Mouse (Mus musculus) heart, embryonic 11.5 days (tissue): ENCODE data around the gene Galnt2. TPM values are rescaled to one million over a fixed set of nuclear protein-coding genes. Genes with fewer than 3 reads are reported as not detected.

Source experiments
- ATAC-seq: fragments of 200-750 bp; cut with Nextera tagmentation; replicated peaks from 2 replicates; pipeline ENCODE4 v1.8.0; 2017; ENCODE audit warnings: moderate library complexity; ENCODE audit not compliant: insufficient number of reproducible peaks, low FRiP score, low TSS enrichment
- H3K27ac ChIP-seq: fragments of 300-500 bp; sonication (generic); 2 replicates; pipeline ENCODE4 v1.5.1; 2014; ENCODE audit warnings: mild to moderate bottlenecking, low read depth, low read length
- H3K27me3 ChIP-seq: fragments of 300-500 bp; sonication (generic); 2 replicates; pipeline ENCODE4 v1.6.1; 2014; ENCODE audit warnings: mild to moderate bottlenecking, low read length, mixed read lengths; ENCODE audit not compliant: control insufficient read depth, insufficient read depth
- H3K36me3 ChIP-seq: fragments of 300-500 bp; sonication (generic); 2 replicates; pipeline ENCODE4 v1.6.1; 2014; ENCODE audit warnings: mild to moderate bottlenecking, low read length, moderate library complexity, mixed read lengths; ENCODE audit not compliant: control insufficient read depth, insufficient read depth
- H3K4me1 ChIP-seq: fragments of 300-500 bp; sonication (generic); 2 replicates; pipeline ENCODE4 v1.6.1; 2014; ENCODE audit warnings: low read length; ENCODE audit not compliant: control insufficient read depth, insufficient read depth
- H3K4me2 ChIP-seq: fragments of 300-500 bp; sonication (generic); 2 replicates; pipeline ENCODE4 v1.6.1; 2014; ENCODE audit warnings: mild to moderate bottlenecking, moderate library complexity
- H3K4me3 ChIP-seq: fragments of 300-500 bp; sonication (generic); 2 replicates; pipeline ENCODE4 v1.5.1; 2014; ENCODE audit warnings: low read depth, low read length
- H3K9ac ChIP-seq: fragments of 300-500 bp; sonication (generic); 2 replicates; pipeline ENCODE4 v1.6.1; 2014; ENCODE audit warnings: mild to moderate bottlenecking, low read depth, low read length, moderate library complexity
- H3K9me3 ChIP-seq: fragments of 300-500 bp; sonication (generic); replicated peaks from 2 replicates; pipeline ENCODE4 v1.6.1; 2016; ENCODE audit warnings: low read length; ENCODE audit not compliant: control insufficient read depth
- WGBS: fragments of 180-500 bp; shearing (Covaris S2); extraction: QIAGEN DNeasy Blood & Tissue Kit; methylation state at CpG from one replicate; pipeline ENCODE4 v1.1.7; 2014; ENCODE audit not compliant: insufficient replicate concordance; 5-methylcytosine and 5-hydroxymethylcytosine counted together
- polyA plus RNA-seq: library from polyadenylated mRNA; unstranded; fragments of >200 nt; fragmentation: Nextera tagmentation; extraction: Ambion mirVana; gene quantifications from 2 replicates; pipeline ENCODE4 v1.2.1, GENCODE M21; 2014

The Galnt2 gene
- polyA plus RNA-seq, 1 experiment from 2014 or later: 63.2 TPM

DNA sequence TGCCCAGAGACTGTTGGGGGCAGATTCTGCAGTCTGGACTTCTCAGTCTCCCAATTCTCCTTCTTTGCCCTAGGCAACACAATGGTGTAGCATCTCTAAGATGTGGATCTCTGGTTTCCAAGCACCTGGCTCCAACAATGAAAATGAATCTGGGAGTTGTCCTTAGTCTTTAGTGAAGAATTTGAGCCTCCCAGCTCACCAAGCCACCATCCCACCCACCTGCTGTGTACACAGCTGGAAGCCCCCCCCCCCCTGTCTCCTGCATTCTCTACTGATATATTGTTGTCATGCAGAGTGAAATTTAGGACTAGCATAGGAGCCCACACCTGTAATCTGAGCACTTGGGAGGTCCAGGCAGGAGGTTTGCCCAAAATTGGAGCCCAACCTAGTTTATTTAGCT lies 14.2 kb upstream of the Galnt2 start:
- no peaks in the 10 kb centered on the region for H3K9me3 ChIP-seq
- no peak overlapping the region for H3K4me2 ChIP-seq
- no peak overlapping the region for H3K27ac ChIP-seq
- ATAC-seq: no peak
- no peak overlapping the region for H3K9ac ChIP-seq
- peaks cover 8% of the 10 kb centered on the region for H3K4me1 ChIP-seq
- no peaks in the 10 kb centered on the region for H3K36me3 ChIP-seq
- no peak overlapping the region for H3K4me3 ChIP-seq
- no peaks in the 10 kb centered on the region for H3K27me3 ChIP-seq

DNA sequence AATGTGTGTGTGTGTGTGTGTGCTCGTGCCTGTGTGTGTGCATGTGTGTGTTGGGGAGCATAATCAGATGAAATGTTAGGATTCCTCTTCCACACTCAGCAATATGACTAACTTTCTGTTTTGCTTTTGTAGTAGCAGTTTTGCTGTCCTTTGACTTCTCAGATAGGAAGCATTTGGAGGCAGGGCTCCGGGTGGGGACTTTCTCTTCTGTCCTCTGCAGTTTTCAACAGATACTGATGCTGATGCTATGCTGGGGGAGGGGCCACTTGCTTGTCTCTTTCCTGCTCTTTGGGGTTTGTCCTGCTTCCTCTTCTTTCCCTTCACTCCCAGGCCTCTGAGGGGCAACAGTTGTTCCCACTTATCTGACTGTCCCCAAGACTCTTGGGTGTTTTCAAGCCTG lies 1.3 kb upstream of the Galnt2 start:
- WGBS: 45% methylated on average over 2 of the region's 2 CpGs

DNA sequence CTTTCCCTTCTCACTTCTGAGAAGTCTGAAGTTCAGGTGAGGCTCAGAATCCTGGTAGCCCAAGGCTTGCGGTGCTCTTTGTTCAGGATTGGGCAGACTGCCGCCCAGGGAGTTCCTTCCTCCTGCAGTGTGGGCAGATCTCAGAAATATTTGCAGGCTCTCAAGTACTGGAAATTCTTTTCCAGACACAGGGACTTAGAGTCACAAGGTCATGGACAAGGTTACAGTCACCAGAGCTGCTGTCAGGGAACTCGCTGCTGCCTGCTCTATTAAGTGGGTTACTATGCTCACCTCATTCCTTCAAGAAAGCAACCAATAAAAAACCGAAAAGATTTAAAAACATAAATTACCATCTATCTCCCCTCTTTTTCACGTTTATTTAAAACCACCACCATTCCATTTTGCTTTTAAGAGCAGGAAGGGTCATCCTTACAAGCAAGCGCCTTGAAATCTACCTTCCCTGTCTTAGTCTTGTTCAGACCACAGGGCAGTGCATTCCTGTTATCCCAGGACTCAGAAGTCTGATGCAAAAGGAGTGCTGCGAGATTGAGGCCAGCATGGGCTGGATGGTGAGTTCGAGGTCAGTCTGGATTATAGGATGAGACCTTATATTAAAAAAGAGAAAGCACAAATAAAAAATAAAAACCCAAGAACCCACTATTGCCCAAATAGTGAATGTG lies 555 bp upstream of the Galnt2 start:
- H3K4me1 ChIP-seq: peaks cover 34% of the 10 kb centered on the region
- WGBS: 33% methylated on average over 8 of the region's 8 CpGs
- H3K36me3 ChIP-seq: no peaks in the 10 kb centered on the region
- peak overlapping the region; percentile 49 for H3K9ac ChIP-seq
- H3K27me3 ChIP-seq: peaks cover 2% of the 10 kb centered on the region; the same call in 1 of the 2 replicates
- H3K4me2 ChIP-seq: peak overlapping the region; percentile 100
- ATAC-seq: no peak
- H3K4me3 ChIP-seq: peak overlapping the region; percentile 92
- H3K27ac ChIP-seq: peak overlapping the region; percentile 75
- H3K9me3 ChIP-seq: no peaks in the 10 kb centered on the region

More for the DNA sequence above, 1.3 kb upstream of the Galnt2 start:
- Histone ChIP-seq H3K27ac (peak overlapping the region; percentile 75), H3K9me3 (no peaks in the 10 kb centered on the region), H3K4me2 (peak overlapping the region; percentile 100; the same call in 1 of the 2 replicates), H3K9ac (no peak overlapping the region), H3K4me1 (peaks cover 33% of the 10 kb centered on the region), H3K27me3 (peaks cover 2% of the 10 kb centered on the region; the same call in 1 of the 2 replicates), H3K36me3 (no peaks in the 10 kb centered on the region), H3K4me3 (no peak overlapping the region)
- no peak for ATAC-seq

DNA sequence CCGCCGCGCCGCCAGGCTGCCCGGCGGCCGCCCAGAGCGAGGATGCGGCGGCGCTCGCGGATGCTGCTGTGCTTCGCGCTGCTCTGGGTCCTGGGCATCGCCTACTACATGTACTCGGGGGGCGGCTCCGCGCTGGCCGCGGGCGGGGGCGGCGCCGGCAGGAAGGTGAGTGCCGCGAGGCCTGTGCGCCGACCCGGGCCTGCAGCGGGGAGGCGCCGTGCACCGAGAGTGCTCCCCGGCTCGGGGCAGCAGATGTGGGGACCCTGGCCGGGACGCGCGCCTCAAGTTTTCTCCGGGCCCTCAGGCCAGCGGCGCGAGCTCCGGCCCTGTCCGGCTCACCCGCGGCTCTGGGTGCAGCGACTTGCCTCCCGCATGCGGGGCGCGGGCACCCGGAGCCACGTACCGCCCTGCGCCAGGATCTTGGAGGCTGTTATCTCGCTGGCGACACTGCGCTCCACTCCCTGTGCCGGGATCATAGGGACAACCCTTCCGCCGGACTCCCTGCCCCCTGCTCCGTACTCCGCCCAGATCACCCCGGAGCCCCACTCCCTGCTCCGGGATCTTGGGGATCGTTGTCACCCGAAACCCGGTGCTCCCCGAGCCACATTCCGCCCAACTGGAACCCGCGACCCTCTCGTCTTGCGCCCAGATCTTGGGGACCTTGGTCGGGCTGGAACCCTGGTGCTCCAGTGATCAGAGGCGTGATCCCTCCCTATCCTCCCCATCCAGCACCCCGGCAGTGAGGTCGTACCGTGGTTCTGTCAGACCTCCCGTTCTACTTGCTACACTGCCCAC lies 491 bp downstream of the Galnt2 start:
- H3K9ac ChIP-seq: peak overlapping the region; percentile 91
- peak overlapping the region; percentile 92 for H3K4me3 ChIP-seq
- WGBS: under 1% methylated on average over 74 of the region's 83 CpGs
- H3K27me3 ChIP-seq: peaks cover 2% of the 10 kb centered on the region; the same call in 1 of the 2 replicates
- H3K9me3 ChIP-seq: no peaks in the 10 kb centered on the region
- H3K4me2 ChIP-seq: peak overlapping the region; percentile 100
- H3K4me1 ChIP-seq: peaks cover 41% of the 10 kb centered on the region
- H3K27ac ChIP-seq: peak overlapping the region; percentile 81
- ATAC-seq: peak; percentile 67
- H3K36me3 ChIP-seq: no peaks in the 10 kb centered on the region

GRCm38 (mm10) chr8:124232280-124232600 lies 1.0 kb downstream of the Galnt2 start:
- no peaks in the 10 kb centered on the region for H3K9me3 ChIP-seq
- peak overlapping the region; percentile 91 for H3K9ac ChIP-seq
- H3K4me1 ChIP-seq: peaks cover 41% of the 10 kb centered on the region
- ATAC-seq: no peak
- H3K4me3 ChIP-seq: peak overlapping the region; percentile 92
- peaks cover 2% of the 10 kb centered on the region; the same call in 1 of the 2 replicates for H3K27me3 ChIP-seq
- peak overlapping the region; percentile 100 for H3K4me2 ChIP-seq
- no peak overlapping the region for H3K27ac ChIP-seq
- WGBS: 5% methylated on average over 18 of the region's 18 CpGs
- H3K36me3 ChIP-seq: no peaks in the 10 kb centered on the region

GRCm38 (mm10) chr8:124234496-124234895 lies 3.3 kb downstream of the Galnt2 start:
- Histone ChIP-seq H3K9me3 (no peaks in the 10 kb centered on the region), H3K4me3 (no peak overlapping the region), H3K4me2 (no peak overlapping the region), H3K9ac (no peak overlapping the region), H3K36me3 (no peaks in the 10 kb centered on the region; the same call in 1 of the 2 replicates), H3K4me1 (peaks cover 57% of the 10 kb centered on the region), H3K27ac (no peak overlapping the region), H3K27me3 (peaks cover 5% of the 10 kb centered on the region; the same call in 1 of the 2 replicates)
- WGBS: 63% methylated on average over 2 of the region's 2 CpGs
- ATAC-seq: no peak

DNA sequence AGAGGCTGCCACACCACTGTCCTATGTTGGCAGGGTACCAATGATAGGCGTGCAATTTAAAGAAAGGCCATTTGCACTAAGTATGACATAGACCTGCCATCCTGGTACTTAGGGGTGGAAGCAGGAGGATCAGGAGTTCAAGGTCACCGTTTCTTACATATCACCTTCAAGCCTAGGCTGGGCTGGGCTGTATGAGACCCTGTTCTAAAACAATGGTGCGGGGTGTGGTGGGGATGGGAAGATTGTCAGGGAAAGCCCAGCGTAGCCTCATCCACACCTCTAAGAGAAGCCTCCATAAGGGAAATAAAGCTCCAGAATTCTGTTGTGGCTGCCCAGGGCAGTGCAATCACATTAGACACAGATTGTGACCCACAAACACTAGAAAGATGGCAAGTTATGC lies 4.3 kb downstream of the Galnt2 start:
- Histone ChIP-seq H3K9me3 (no peaks in the 10 kb centered on the region), H3K27me3 (peaks cover 5% of the 10 kb centered on the region; the same call in 1 of the 2 replicates), H3K4me3 (no peak overlapping the region), H3K9ac (no peak overlapping the region), H3K36me3 (no peaks in the 10 kb centered on the region; the same call in 1 of the 2 replicates), H3K4me2 (no peak overlapping the region), H3K27ac (no peak overlapping the region), H3K4me1 (peaks cover 60% of the 10 kb centered on the region)
- 90% methylated on average over 4 of the region's 4 CpGs for WGBS
- no peak for ATAC-seq

DNA sequence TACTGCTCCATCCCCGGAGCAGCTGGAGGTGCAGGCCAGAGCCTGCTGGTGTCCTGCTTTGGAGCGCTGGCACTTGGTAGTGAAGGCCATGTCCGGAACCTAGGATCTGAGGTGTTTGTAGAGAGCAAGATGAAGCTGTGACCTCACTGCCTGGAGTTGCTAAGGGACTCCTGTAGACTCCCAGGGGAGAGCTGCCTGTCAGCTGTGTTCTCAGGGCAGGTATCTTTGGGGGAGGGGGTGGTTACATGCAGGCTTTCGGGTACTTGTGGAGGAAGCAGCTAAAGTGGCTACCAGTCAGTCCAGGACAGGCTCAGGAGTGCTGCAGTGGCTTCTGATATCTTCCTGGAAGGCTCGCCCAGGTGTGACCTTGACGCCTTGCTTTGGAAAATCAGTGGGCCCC lies 8.2 kb downstream of the Galnt2 start:
- H3K27ac ChIP-seq: no peak overlapping the region
- 0 out of 2 replicates have a peak, but pooled peaks cover 2% of the 10 kb centered on the region for H3K9me3 ChIP-seq
- WGBS: 64% methylated on average over 6 of the region's 6 CpGs
- H3K4me1 ChIP-seq: peaks cover 46% of the 10 kb centered on the region
- H3K4me3 ChIP-seq: no peak overlapping the region
- ATAC-seq: no peak
- peaks cover 3% of the 10 kb centered on the region; the same call in 1 of the 2 replicates for H3K36me3 ChIP-seq
- H3K4me2 ChIP-seq: no peak overlapping the region
- H3K9ac ChIP-seq: no peak overlapping the region
- peaks cover 3% of the 10 kb centered on the region; the same call in 1 of the 2 replicates for H3K27me3 ChIP-seq
